Mouse (Mus musculus) embryonic fibroblast, embryonic 13.5 days (primary cell): ENCODE results near the gene Trpc7.

ENCODE experiments used
- CTCF ChIP-seq: IDR thresholded peaks from 2 replicates; pipeline ENCODE4 v1.5.1; 2011; ENCODE audit warnings: mild to moderate bottlenecking, control low read depth, low read length, moderate library complexity, borderline replicate concordance; ENCODE audit not compliant: insufficient read depth
- POLR2A ChIP-seq: IDR thresholded peaks from 2 replicates; pipeline ENCODE4 v1.6.1; 2011; ENCODE audit warnings: low read depth, mild to moderate bottlenecking, control low read depth, low read length, moderate library complexity

DNA sequence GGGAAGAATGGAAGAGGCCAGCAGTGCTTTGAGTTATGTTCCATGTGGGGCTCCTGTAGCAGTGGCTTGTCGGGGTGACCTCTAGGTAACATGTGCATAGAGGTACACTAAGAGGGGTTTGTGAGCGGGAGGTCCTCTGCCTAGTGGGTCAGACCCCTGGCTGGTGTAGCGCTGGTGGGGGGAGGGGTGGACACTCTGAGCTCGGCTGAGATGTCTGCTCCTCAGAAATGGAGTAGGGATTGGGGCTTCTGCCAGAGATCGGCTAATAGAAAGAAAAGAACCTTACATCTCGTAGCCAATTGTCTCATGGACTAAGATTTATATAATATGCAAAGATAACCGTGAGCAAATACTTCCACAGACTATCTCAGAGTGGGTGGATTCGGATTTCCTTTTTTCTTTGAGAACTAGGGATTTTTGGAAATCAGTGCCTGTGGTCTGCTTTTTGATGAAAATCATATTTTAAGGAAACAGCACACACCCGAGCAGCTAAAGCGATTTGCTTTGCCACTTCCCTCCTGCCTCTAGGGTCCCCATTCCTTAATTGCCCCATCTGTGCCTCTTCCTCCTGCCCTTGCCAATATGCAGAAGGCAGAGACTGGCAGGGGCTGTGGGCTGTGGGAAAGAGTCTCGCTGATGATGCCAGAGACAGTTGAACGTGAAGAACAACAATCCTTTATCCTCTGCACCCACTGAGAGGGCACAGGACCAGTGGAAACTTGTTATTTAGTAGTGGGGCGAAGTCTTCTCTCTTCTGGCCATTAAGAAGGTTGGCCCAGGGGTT is 133.2 kb downstream of the Trpc7 start:
- no peak for TF ChIP-seq CTCF
- no peak for TF ChIP-seq POLR2A
